Mouse (Mus musculus) neural tube, embryonic 14.5 days (tissue): ENCODE measurements around the gene Pam. TPM values are rescaled to one million over a fixed set of nuclear protein-coding genes. Genes with fewer than 3 reads are reported as not detected.

Source experiments
- ATAC-seq: fragments of 200-750 bp; cut with Nextera tagmentation; 2 replicates; pipeline ENCODE4 v1.8.0; 2017; ENCODE audit warnings: low read depth, mild to moderate bottlenecking, moderate TSS enrichment, moderate library complexity
- H3K27ac ChIP-seq: fragments of 300-500 bp; sonication (generic); 2 replicates; pipeline ENCODE4 v1.5.1; 2014; ENCODE audit warnings: low read depth, mild to moderate bottlenecking, control low read depth, low read length, moderate library complexity, mixed read lengths
- H3K27me3 ChIP-seq: fragments of 300-500 bp; sonication (generic); 2 replicates; pipeline ENCODE4 v1.6.1; 2014; ENCODE audit warnings: low read length; ENCODE audit not compliant: control insufficient read depth, insufficient read depth
- H3K36me3 ChIP-seq: fragments of 300-500 bp; sonication (generic); 2 replicates; pipeline ENCODE4 v1.6.1; 2014; ENCODE audit warnings: low read length, mixed read lengths; ENCODE audit not compliant: control insufficient read depth, insufficient read depth
- H3K4me1 ChIP-seq: fragments of 300-500 bp; sonication (generic); 2 replicates; pipeline ENCODE4 v1.6.1; 2014; ENCODE audit warnings: low read length; ENCODE audit not compliant: control insufficient read depth, insufficient read depth
- H3K4me2 ChIP-seq: fragments of 300-500 bp; sonication (generic); 2 replicates; pipeline ENCODE4 v1.6.1; 2014; ENCODE audit warnings: mild to moderate bottlenecking, low read depth, low read length, control low read depth
- H3K4me3 ChIP-seq: fragments of 300-500 bp; sonication (generic); 2 replicates; pipeline ENCODE4 v1.5.1; 2014; ENCODE audit warnings: low read depth, low read length, control low read depth, mixed read lengths
- H3K9ac ChIP-seq: fragments of 300-500 bp; sonication (generic); replicated peaks from 2 replicates; pipeline ENCODE4 v1.6.1; 2014; ENCODE audit warnings: low read depth, mild to moderate bottlenecking, control low read depth, low read length, mixed read lengths
- H3K9me3 ChIP-seq: fragments of 300-500 bp; sonication (generic); 2 replicates; pipeline ENCODE4 v1.6.1; 2016; ENCODE audit warnings: low read length; ENCODE audit not compliant: control insufficient read depth
- WGBS: fragments of 180-500 bp; shearing (Covaris S2); extraction: QIAGEN DNeasy Blood & Tissue Kit; methylation state at CpG from one replicate; pipeline ENCODE4 v1.1.7; 2014; 5-methylcytosine and 5-hydroxymethylcytosine counted together
- polyA plus RNA-seq: library from polyadenylated mRNA; unstranded; fragments of >200 nt; fragmentation: Nextera tagmentation; extraction: Ambion mirVana; gene quantifications from 2 replicates; pipeline ENCODE4 v1.2.1, GENCODE M21; 2014

Gene Pam
- polyA plus RNA-seq, 1 experiment from 2014 or later = 51.5 TPM

GRCm38 (mm10) chr1:97760598-97760997 is 334.8 kb downstream of the Pam start:
- no peak for ATAC-seq
- H3K9me3 ChIP-seq = no peaks in the 10 kb centered on the region
- H3K36me3 ChIP-seq = peaks cover 2% of the 10 kb centered on the region; the same call in 1 of the 2 replicates
- no peaks in the 10 kb centered on the region for H3K27me3 ChIP-seq
- H3K4me3 ChIP-seq = no peak overlapping the region
- H3K4me1 ChIP-seq = no peaks in the 10 kb centered on the region
- H3K4me2 ChIP-seq = no peak overlapping the region
- H3K9ac ChIP-seq = no peak overlapping the region
- no peak overlapping the region for H3K27ac ChIP-seq
- WGBS = 81% methylated on average over 7 of the region's 7 CpGs

GRCm38 (mm10) chr1:97759841-97760240 is 335.6 kb downstream of the Pam start:
- H3K9me3 ChIP-seq = no peaks in the 10 kb centered on the region
- no peaks in the 10 kb centered on the region for H3K4me1 ChIP-seq
- H3K27me3 ChIP-seq = no peaks in the 10 kb centered on the region
- no peak overlapping the region for H3K4me3 ChIP-seq
- no peak overlapping the region for H3K4me2 ChIP-seq
- ATAC-seq = no peak
- H3K9ac ChIP-seq = no peak overlapping the region
- peaks cover 9% of the 10 kb centered on the region; the same call in 1 of the 2 replicates for H3K36me3 ChIP-seq
- H3K27ac ChIP-seq = no peak overlapping the region

DNA sequence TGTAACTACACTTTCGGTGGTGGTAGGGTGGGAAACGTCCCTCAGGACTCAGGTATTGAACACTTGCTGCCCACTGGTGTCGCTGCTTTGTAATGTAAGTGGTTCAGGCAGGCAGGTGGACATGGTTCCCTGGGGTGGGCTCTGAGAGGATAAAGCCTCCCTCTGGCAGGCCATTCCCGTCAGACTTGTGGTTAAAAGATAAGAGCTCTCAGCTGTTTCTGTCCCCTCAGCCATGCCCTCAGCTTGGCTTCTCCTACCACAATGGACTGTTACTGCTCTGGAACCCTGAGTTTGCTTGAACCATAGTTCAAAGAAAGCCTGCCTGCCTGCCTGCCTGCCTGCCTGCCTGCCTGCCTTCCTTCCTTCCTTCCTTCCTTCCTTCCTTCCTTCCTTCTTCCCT is 341.1 kb downstream of the Pam start:
- ATAC-seq = no peak
- H3K27ac ChIP-seq = no peak overlapping the region
- H3K4me2 ChIP-seq = no peak overlapping the region
- WGBS = 82% methylated on average over 4 of the region's 4 CpGs
- H3K4me3 ChIP-seq = no peak overlapping the region
- no peak overlapping the region for H3K9ac ChIP-seq
- no peaks in the 10 kb centered on the region for H3K4me1 ChIP-seq
- H3K9me3 ChIP-seq = no peaks in the 10 kb centered on the region
- H3K27me3 ChIP-seq = no peaks in the 10 kb centered on the region
- H3K36me3 ChIP-seq = peaks cover 16% of the 10 kb centered on the region

GRCm38 (mm10) chr1:97753216-97753615 is 342.2 kb downstream of the Pam start:
- no peak overlapping the region for H3K4me3 ChIP-seq
- H3K27ac ChIP-seq = no peak overlapping the region
- no peak overlapping the region for H3K4me2 ChIP-seq
- H3K9ac ChIP-seq = no peak overlapping the region
- no peaks in the 10 kb centered on the region for H3K9me3 ChIP-seq
- H3K4me1 ChIP-seq = no peaks in the 10 kb centered on the region
- peaks cover 19% of the 10 kb centered on the region for H3K36me3 ChIP-seq
- no peak for ATAC-seq
- H3K27me3 ChIP-seq = no peaks in the 10 kb centered on the region

DNA sequence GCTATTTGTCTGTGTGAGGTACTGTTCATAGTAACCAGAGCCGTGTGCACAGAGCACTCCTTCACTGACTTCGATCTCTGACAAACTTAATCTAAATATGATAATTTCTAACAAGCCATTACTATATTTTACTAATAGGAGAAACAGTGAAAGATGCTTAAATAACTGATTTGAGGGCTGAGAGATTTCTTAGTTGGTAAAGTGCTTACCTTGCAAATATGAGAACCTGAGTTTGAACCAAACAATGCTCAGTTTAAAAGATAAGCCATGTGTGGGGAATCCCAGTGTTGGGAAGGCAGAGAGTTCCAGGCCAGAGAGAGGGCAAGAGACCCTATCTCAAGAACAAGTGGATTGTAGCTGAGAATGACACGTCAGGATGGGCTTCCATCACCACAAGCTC is 347.3 kb downstream of the Pam start:
- no peak for ATAC-seq
- WGBS = 92% methylated on average over 3 of the region's 3 CpGs

GRCm38 (mm10) chr1:97746261-97746660 is 349.2 kb downstream of the Pam start:
- no peak overlapping the region for H3K4me3 ChIP-seq
- no peaks in the 10 kb centered on the region for H3K4me1 ChIP-seq
- no peaks in the 10 kb centered on the region for H3K27me3 ChIP-seq
- over 99% methylated on average over 7 of the region's 7 CpGs for WGBS
- H3K27ac ChIP-seq = no peak overlapping the region
- ATAC-seq = no peak
- H3K4me2 ChIP-seq = no peak overlapping the region
- H3K9me3 ChIP-seq = no peaks in the 10 kb centered on the region
- H3K36me3 ChIP-seq = peaks cover 36% of the 10 kb centered on the region
- H3K9ac ChIP-seq = no peak overlapping the region

More for the DNA sequence above, 347.3 kb downstream of the Pam start:
- Histone ChIP-seq H3K9ac (no peak overlapping the region), H3K4me3 (no peak overlapping the region), H3K4me1 (no peaks in the 10 kb centered on the region), H3K4me2 (no peak overlapping the region), H3K9me3 (no peaks in the 10 kb centered on the region), H3K27me3 (no peaks in the 10 kb centered on the region), H3K27ac (no peak overlapping the region), H3K36me3 (peaks cover 30% of the 10 kb centered on the region)

GRCm38 (mm10) chr1:97745712-97746111 is 349.7 kb downstream of the Pam start:
- Histone ChIP-seq H3K27me3 (no peaks in the 10 kb centered on the region), H3K9ac (no peak overlapping the region), H3K27ac (no peak overlapping the region), H3K9me3 (no peaks in the 10 kb centered on the region), H3K4me2 (no peak overlapping the region), H3K4me3 (no peak overlapping the region), H3K4me1 (no peaks in the 10 kb centered on the region), H3K36me3 (peaks cover 39% of the 10 kb centered on the region)
- WGBS = 91% methylated on average over 4 of the region's 4 CpGs
- no peak for ATAC-seq
